Mouse (Mus musculus) bone marrow macrophage, adult 2 months (primary cell): ENCODE results near the gene Ap5b1.

Experiments
- CTCF ChIP-seq: IDR thresholded peaks from 2 replicates; pipeline ENCODE4 v1.5.1; 2012; ENCODE audit warnings: low read depth, mild to moderate bottlenecking, low read length, moderate library complexity
- POLR2A ChIP-seq: IDR thresholded peaks from 2 replicates; pipeline ENCODE4 v1.6.1; 2012; ENCODE audit warnings: mild to moderate bottlenecking, low read depth, low read length, borderline replicate concordance

GRCm38 (mm10) chr19:5559631-5560456 lies 8.0 kb upstream of the Ap5b1 start:
- no peak for TF ChIP-seq CTCF
- TF ChIP-seq POLR2A, result no peak
